Mouse (Mus musculus) myocyte (in vitro differentiated cells): ENCODE measurements at regions not wholly inside any gene's neighbourhood (a gene's known extent, or its start where the extent isn't known, plus 50 kb on each side); places are given as distances from the start of the nearest gene placed in this dataset.
A peak's percentile ranks its signal among the peaks of the same experiment; 100 is the strongest.

ENCODE experiments used
- H3K27me3 ChIP-seq: one replicate; pipeline ENCODE4 v1.6.1; 2011; ENCODE audit not compliant: control insufficient read depth, insufficient read depth, insufficient read length
- H3K36me3 ChIP-seq: one replicate; pipeline ENCODE4 v1.6.1; 2011; ENCODE audit not compliant: control insufficient read depth, insufficient read depth
- H3K4me2 ChIP-seq: one replicate; pipeline ENCODE4 v1.6.1; 2011; ENCODE audit warnings: low read depth, control low read depth
- H3K4me3 ChIP-seq: one replicate; pipeline ENCODE4 v1.5.1; 2011; ENCODE audit warnings: mild to moderate bottlenecking, control low read depth, moderate library complexity
- H3K79me2 ChIP-seq: one replicate; pipeline ENCODE4 v1.6.1; 2011; ENCODE audit not compliant: control insufficient read depth, insufficient read depth
- H3ac ChIP-seq: one replicate; pipeline ENCODE4 v1.6.1; 2011; ENCODE audit not compliant: control insufficient read depth, insufficient read length
- CEBPB ChIP-seq: IDR thresholded peaks from 2 replicates; pipeline ENCODE4 v1.6.1; 2011; ENCODE audit warnings: mild to moderate bottlenecking, moderate library complexity; ENCODE audit not compliant: poor library complexity, insufficient read depth, severe bottlenecking
- E2F4 ChIP-seq: IDR thresholded peaks from one replicate; pipeline ENCODE4 v1.6.1; 2011; ENCODE audit warnings: mild to moderate bottlenecking, control low read depth, moderate library complexity; ENCODE audit not compliant: insufficient read depth
- MAX ChIP-seq: IDR thresholded peaks from one replicate; pipeline ENCODE4 v1.6.1; 2011; ENCODE audit warnings: low read depth, mild to moderate bottlenecking, control low read depth
- MYOD1 ChIP-seq, 3 experiments: IDR thresholded peaks; one replicate each; pipeline ENCODE4 v1.6.1; 2011; ENCODE audit warnings: control low read depth in 2 of 3, low read depth in 2 of 3, mild to moderate bottlenecking in 2 of 3, moderate library complexity in 1 of 3; ENCODE audit not compliant: insufficient read length in 2 of 3, control insufficient read depth in 1 of 3
- MYOG ChIP-seq, 3 experiments: IDR thresholded peaks; one replicate each; pipeline ENCODE4 v1.6.1; 2011; ENCODE audit warnings: control low read depth in 2 of 3, low read depth in 2 of 3, mild to moderate bottlenecking in 2 of 3; ENCODE audit not compliant: insufficient read length in 2 of 3, control insufficient read depth in 1 of 3, insufficient read depth in 1 of 3
- POLR2A ChIP-seq: IDR thresholded peaks from one replicate; pipeline ENCODE4 v1.6.1; 2011; ENCODE audit warnings: low read depth, mild to moderate bottlenecking, control low read depth, moderate library complexity; ENCODE audit not compliant: insufficient read length
- POLR2AphosphoS2 ChIP-seq: IDR thresholded peaks from one replicate; pipeline ENCODE4 v1.6.1; 2011; ENCODE audit warnings: low read depth, control low read depth; ENCODE audit not compliant: insufficient read length
- REST ChIP-seq: IDR thresholded peaks from one replicate; pipeline ENCODE4 v1.6.1; 2011; ENCODE audit warnings: mild to moderate bottlenecking, control low read depth, moderate library complexity; ENCODE audit not compliant: insufficient read depth, insufficient read length
- SRF ChIP-seq: IDR thresholded peaks from one replicate; pipeline ENCODE4 v1.6.1; 2011; ENCODE audit warnings: low read depth; ENCODE audit not compliant: control insufficient read depth, insufficient read length
- TCF12 ChIP-seq: IDR thresholded peaks from one replicate; pipeline ENCODE4 v1.6.1; 2011; ENCODE audit warnings: mild to moderate bottlenecking, control low read depth; ENCODE audit not compliant: poor library complexity, insufficient read depth, severe bottlenecking
- TCF3 ChIP-seq: IDR thresholded peaks from one replicate; pipeline ENCODE4 v1.6.1; 2011; ENCODE audit warnings: low read depth, control low read depth; ENCODE audit not compliant: insufficient read length
- USF1 ChIP-seq: IDR thresholded peaks from one replicate; pipeline ENCODE4 v1.6.1; 2011; ENCODE audit warnings: low read depth, mild to moderate bottlenecking, control low read depth, moderate library complexity

DNA sequence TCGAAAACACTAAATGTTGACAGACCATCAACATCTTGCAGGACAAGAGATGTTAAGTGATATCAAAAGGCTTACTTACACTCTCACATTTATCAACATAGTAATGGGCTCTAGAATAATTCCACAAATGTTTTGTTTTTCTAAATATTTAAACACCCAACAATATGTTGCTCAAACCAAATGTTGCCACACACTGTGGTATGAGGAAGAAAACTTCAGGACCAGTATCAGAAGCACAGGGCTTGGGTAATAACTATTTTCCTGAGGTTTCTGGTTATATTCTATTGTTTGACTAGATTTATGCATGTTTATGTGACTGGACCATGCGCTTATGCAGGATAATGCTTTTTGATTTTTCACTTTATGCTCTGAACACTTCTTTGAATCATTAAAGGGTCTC is 108.6 kb upstream of the Rmdn2 start:
- H3K4me3 ChIP-seq, result no peak overlapping the region
- no peak for TF ChIP-seq MYOD1 (IDR thresholded peaks at IDR 0.05; ENCODE audit: control insufficient read depth in 1 of 3, insufficient read length in 2 of 3, low read depth in 2 of 3)
- TF ChIP-seq TCF3, result no peak
- no peak for TF ChIP-seq E2F4
- TF ChIP-seq TCF12, result no peak
- no peak for TF ChIP-seq MAX
- no peak for TF ChIP-seq CEBPB
- no peak for TF ChIP-seq MYOG (IDR thresholded peaks at IDR 0.05; ENCODE audit: control insufficient read depth in 1 of 3, insufficient read depth in 1 of 3, insufficient read length in 2 of 3, low read depth in 2 of 3)
- TF ChIP-seq USF1, result no peak
- no peak for TF ChIP-seq SRF
- no peak for TF ChIP-seq REST
- TF ChIP-seq POLR2A, result no peak
- no peak for TF ChIP-seq POLR2AphosphoS2
- H3ac ChIP-seq, result no peak overlapping the region
- no peaks in the 10 kb centered on the region for H3K36me3 ChIP-seq
- no peak overlapping the region for H3K4me2 ChIP-seq
- H3K79me2 ChIP-seq, result no peaks in the 10 kb centered on the region
- H3K27me3 ChIP-seq, result no peaks in the 10 kb centered on the region

DNA sequence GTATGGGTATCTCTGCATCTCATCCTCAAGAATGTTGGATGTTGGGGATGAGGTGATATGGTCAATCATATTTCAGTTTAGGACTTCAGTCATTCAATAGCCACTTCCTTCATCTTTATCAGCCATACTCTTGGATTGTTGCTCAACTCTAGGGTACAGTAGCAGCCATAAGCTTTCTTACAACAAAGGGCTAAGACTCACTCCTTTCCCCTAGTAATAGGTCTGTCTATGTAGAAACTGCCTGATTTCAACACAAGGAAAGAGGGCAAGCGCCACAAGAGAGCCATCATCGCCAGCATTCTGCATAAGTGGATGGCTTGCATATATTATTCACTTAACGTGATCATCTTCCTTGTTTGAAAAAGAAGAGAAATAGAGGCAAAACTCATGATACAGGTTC is 107.5 kb upstream of the Rmdn2 start:
- Histone ChIP-seq H3ac (no peak overlapping the region), H3K4me3 (no peak overlapping the region), H3K27me3 (no peaks in the 10 kb centered on the region), H3K36me3 (no peaks in the 10 kb centered on the region), H3K4me2 (no peak overlapping the region), H3K79me2 (no peaks in the 10 kb centered on the region)
- TF ChIP-seq MAX, result no peak
- no peak for TF ChIP-seq TCF3
- TF ChIP-seq TCF12, result no peak

- Histone ChIP-seq H3K4me2 (no peak overlapping the region), H3ac (no peak overlapping the region), H3K27me3 (no peaks in the 10 kb centered on the region), H3K79me2 (no peaks in the 10 kb centered on the region), H3K36me3 (no peaks in the 10 kb centered on the region), H3K4me3 (no peak overlapping the region)
- peak; percentile 80 for TF ChIP-seq CEBPB
- no peak for TF ChIP-seq POLR2AphosphoS2
Measured at GRCm38 (mm10) chr17:79505565-79505964, 106.1 kb upstream of the Rmdn2 start.

GRCm38 (mm10) chr17:79509281-79509680 is 102.4 kb upstream of the Rmdn2 start:
- no peak overlapping the region for H3K4me2 ChIP-seq
- TF ChIP-seq E2F4 (no peak), POLR2A (no peak), MYOD1 (IDR thresholded peaks at IDR 0.05; ENCODE audit: control insufficient read depth in 1 of 3, insufficient read length in 2 of 3, low read depth in 2 of 3) (no peak), CEBPB (no peak), POLR2AphosphoS2 (no peak), USF1 (no peak), TCF12 (no peak), REST (no peak), MYOG (IDR thresholded peaks at IDR 0.05; ENCODE audit: control insufficient read depth in 1 of 3, insufficient read depth in 1 of 3, insufficient read length in 2 of 3, low read depth in 2 of 3) (no peak), TCF3 (no peak), MAX (no peak), SRF (no peak)
- no peaks in the 10 kb centered on the region for H3K79me2 ChIP-seq
- no peaks in the 10 kb centered on the region for H3K36me3 ChIP-seq
- no peak overlapping the region for H3ac ChIP-seq
- no peaks in the 10 kb centered on the region for H3K27me3 ChIP-seq
- H3K4me3 ChIP-seq, result no peak overlapping the region

DNA sequence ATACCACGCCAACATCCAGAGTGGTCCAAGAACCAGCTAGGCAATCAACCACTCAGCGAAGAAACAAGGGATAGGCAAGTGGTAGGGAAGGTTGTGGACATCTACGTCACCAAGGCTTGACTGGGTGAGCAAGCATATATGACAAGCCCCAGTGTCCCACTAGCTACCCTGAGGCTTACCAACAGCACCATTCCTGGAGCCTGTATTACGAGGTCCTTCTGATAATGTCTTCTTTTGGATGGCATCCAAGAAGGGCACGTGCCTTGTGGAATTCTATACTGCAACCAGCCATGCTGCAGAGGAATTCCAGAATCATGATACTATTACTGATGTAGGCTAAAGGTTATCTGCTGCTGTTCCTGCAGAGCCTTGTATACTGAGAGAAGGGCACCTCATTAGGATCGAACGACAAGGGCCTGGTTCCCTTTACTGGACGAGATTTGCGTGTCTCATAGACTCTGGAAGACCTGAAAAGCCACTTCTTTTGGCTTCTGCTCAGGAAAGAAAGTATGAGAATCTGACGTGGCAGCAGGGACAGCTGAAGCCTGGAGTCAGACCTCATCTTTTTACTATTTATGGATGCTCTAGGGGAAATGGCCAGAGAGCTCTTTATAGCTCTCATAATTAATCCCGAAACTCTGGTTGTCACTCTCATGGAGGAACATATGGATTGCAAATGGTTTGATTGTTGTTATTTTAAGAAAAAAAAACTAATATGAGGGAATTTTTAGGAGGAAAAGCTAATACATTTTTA is 101.5 kb upstream of the Rmdn2 start:
- Histone ChIP-seq H3K36me3 (no peaks in the 10 kb centered on the region), H3K27me3 (no peaks in the 10 kb centered on the region), H3K4me2 (peak overlapping the region; percentile 64), H3K79me2 (no peaks in the 10 kb centered on the region), H3K4me3 (no peak overlapping the region), H3ac (no peak overlapping the region)
- TF ChIP-seq REST, result no peak
- no peak for TF ChIP-seq POLR2AphosphoS2
- no peak for TF ChIP-seq TCF12
- peak in 2 of 3 experiments; percentile 9 to 38 for TF ChIP-seq MYOD1 (IDR thresholded peaks at IDR 0.05; ENCODE audit: control insufficient read depth in 1 of 3, insufficient read length in 2 of 3, low read depth in 2 of 3)
- no peak for TF ChIP-seq MAX
- peak in 1 of 3 experiments; percentile 78 for TF ChIP-seq MYOG (IDR thresholded peaks at IDR 0.05; ENCODE audit: control insufficient read depth in 1 of 3, insufficient read depth in 1 of 3, insufficient read length in 2 of 3, low read depth in 2 of 3)
- TF ChIP-seq USF1, result peak; percentile 24
- TF ChIP-seq CEBPB, result no peak
- TF ChIP-seq SRF, result no peak
